Mouse (Mus musculus) brain, embryonic 14.5 days (tissue): ENCODE results near the gene Gm49383.

Experiments used
- CTCF ChIP-seq: fragments of 200-500 bp; IDR thresholded peaks from 2 replicates; pipeline ENCODE4 v1.5.1; 2012; ENCODE audit warnings: inconsistent platforms, mild to moderate bottlenecking, moderate library complexity, borderline replicate concordance; ENCODE audit not compliant: insufficient read depth, insufficient read length; ENCODE audit errors: extremely low read depth
- POLR2A ChIP-seq: fragments of 200-500 bp; IDR thresholded peaks from 2 replicates; pipeline ENCODE4 v1.6.1; 2012; ENCODE audit warnings: mild to moderate bottlenecking, inconsistent platforms, borderline replicate concordance; ENCODE audit not compliant: poor library complexity, insufficient read depth, insufficient read length, severe bottlenecking; ENCODE audit errors: extremely low read depth

GRCm38 (mm10) chr12:69190522-69190921, 6.4 kb downstream of the Gm49383 start:
- TF ChIP-seq POLR2A (no peak), CTCF (no peak)
